Mouse (Mus musculus): Measurements from ENCODE around the gene Ssr1.

- TF ChIP-seq CTCF (IDR thresholded peaks at IDR 0.05; ENCODE audit: insufficient read depth, low read depth, low read length) (no peak), POLR2A (IDR thresholded peaks at IDR 0.05; ENCODE audit: insufficient read depth, low read depth, low read length) (no peak)
These were observed 62.7 kb downstream of the Ssr1 start for GRCm38 (mm10) chr13:37931210-37931922.

Measured in olfactory bulb, adult 2 months (tissue).